Mouse (Mus musculus): Measurements from ENCODE around the gene Slu7. TPM values are rescaled to one million over a fixed set of nuclear protein-coding genes. Genes with fewer than 3 reads are reported as not detected.

The Slu7 gene
- total RNA-seq, 4 experiments from 2014 or later = 40.4 to 53.6 (median 46.9) TPM

DNA sequence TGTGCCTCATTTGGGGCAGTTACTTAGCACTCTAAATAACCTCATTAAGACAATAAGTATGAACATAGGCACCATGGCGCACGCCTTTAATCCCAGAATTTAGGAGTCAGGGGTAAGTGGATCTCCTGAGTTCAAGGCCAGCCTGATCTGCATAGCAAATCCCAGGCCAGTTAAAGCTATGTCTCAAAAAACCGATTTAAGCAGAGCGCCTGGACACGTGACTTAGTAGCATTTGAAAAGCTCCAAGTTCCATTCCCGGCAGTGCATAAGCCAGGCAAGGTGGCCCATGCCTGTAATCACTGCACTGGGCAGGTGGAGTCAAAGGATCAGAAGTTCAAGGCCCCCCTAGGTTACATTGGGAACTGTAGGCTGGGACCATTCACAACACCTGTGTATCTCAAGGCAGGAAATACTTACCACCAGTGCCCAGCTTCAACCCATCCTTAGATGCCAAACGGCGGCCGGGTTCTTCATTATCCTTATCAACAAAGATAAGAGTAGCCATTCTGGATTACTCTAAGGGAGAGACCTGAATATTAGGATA is 8.3 kb upstream of the Slu7 start:
- DNase-seq = no peak

DNA sequence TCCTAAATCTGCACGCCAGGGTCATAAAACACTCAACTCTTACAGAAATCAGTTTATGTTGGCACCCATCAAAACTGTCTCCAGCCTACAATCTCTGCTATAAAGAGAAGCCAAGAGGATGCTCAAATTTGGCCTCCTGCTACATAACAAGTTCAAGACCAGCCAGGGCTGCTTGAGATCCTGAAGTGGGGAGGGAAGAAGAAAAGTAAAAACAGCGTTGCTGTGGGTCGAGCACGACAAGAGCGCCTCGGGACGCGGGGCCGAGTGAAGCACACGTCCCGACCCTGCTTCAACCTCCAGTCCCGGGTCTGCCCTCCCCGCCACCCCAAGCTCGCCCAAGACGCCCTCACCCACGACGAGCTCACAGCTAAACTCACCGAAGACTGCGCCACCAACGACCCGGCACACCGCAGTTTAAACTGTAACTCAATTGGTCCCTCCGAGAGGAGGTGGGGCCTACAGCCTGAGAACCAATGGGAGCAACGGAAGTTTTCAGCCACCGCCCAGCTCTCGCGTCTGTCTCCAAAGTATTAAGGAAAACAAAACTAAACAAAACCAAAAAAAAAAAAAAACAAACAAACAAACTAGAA is 7.6 kb upstream of the Slu7 start, which contains the start of gene Pttg1:
Pttg1 (minus strand) TSS at position 428 of the 590 bp plus-strand sequence.
- peak; percentile 81 for DNase-seq

DNA sequence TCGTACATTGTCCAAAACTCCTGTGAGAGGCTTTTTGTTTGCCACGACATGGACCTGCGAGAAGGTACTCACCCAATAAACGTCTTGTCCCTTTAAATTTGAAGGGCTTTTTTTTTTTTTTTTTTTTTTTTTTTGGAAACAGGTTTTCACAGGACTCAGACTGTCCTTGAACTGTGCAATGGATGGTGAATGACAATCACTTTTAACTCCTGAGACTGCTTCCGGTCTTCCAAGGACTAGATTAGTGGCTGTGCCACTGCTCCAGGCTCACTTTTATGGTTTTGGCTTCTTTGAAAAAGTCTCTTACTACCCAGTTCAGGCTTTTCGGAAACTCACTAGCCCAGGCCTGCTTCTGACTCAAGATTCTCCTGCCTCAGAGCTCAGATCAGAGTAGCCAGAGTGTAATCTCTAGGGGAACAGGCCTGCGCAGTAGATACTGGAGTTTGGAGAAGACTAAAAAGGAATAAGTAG is 7.1 kb upstream of the Slu7 start:
- peak; percentile 19 for DNase-seq

DNA sequence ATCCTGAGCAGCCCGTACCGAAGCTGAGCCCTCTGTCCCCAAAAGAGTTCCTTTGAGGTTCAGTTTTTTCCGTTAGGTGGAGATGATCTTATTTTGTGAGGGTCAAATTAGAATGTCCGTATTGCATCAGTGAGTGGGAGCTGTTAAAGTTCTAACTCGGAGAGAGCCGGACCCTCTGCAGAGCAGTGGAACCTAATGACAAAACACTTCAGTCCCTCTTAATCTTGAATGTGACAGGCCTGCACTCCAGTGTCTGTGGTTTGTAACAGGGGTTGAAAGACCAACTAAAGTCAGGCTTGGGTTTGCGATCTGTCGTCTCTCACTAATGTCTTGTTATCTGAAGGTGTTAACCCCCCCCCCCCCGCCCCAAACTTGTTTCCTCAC is 472 bp downstream of the Slu7 start:
- no peak for DNase-seq

DNA sequence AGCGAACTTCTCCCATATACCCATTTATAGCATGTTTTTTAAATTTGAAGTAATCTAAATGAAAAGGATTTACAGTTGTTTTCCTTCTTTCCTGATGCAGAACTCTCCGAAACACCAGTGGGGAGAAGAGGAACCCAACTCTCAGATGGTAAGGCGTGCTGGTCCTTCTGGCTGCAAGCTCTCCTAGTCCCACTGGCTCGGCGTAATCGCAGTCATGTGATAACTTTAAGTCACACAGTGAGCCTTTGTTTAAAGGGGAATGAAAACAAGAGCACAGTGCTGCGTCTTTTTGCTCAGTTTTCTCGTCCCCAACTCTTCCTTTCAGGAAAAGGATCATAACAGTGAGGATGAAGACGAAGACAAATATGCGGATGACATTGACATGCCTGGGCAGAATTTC is 7.6 kb downstream of the Slu7 start:
- DNase-seq = no peak

DNA sequence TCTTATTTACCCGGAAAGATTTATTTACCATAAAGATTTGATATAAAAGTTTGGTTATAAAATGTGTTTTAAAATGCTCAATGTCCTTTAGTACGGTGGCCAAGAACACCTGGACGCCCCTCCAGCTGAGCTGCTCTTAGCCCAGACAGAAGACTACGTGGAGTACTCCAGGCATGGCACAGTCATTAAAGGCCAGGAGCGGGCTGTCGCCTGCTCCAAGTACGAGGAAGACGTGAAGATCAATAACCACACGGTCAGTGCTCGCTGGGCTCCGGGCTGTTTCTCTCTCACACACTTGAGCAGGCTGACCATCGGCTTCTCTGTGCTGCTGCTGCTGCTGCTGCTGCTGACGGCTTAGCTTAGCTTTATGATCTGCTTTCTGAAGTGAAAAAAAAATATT is 9.6 kb downstream of the Slu7 start:
- DNase-seq = no peak

DNA sequence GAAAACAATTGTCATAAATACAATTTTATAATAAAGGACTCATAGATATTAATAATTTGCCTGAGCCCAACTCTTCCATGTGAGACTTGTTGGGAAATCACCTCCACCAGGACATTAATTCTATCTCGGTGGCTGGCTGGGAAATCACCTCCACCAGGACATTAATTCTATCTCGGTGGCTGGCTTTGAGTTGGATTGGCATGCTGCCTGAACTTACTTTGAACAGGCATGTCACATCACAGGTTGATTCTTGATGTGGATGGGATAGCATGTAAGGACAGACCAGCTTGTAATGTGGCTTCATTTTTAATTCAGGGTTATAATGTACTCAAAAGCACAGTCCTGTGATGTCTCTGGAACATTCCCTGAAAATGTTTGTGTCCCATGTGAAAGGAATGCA is 16.4 kb downstream of the Slu7 start:
- DNase-seq = no peak

DNA sequence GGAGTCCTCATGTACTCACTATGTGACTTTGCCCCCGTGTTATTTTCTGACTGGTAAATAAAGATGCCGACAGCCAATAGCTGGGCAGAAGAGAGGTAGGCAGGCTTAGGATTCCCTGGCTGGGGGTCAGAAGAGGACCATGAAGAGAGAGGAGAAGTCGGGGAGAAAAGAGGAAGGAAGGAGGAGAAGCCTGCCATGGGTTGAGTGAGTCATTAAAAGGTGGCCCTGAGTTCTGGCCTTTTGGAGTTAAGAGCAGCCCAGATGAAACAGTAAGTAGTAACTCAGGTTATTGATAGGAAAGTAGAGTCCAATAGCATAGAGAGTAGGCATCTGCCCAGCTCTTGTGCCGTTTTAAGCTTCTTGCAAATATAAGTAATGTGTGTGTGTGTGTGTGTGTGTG is 17.8 kb downstream of the Slu7 start:
- DNase-seq = no peak

DNA sequence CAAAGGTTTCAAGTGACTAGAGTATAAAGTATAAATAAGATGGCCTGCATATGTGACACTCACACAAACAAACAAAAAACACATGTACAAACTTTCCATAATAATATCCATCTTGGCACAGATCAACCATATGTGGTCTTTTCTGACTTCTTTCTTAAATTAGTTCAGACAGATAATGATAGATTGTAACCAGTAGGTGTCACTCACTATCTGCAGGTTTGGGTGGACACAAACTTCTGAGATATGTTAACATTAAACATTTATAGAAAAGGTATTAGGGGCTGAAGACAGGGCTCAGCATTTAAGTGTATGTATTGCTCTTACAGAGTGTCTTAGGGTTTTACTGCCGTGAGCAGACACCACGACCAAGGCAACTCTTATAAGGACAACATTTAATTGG is 18.7 kb downstream of the Slu7 start:
- DNase-seq = no peak

DNA sequence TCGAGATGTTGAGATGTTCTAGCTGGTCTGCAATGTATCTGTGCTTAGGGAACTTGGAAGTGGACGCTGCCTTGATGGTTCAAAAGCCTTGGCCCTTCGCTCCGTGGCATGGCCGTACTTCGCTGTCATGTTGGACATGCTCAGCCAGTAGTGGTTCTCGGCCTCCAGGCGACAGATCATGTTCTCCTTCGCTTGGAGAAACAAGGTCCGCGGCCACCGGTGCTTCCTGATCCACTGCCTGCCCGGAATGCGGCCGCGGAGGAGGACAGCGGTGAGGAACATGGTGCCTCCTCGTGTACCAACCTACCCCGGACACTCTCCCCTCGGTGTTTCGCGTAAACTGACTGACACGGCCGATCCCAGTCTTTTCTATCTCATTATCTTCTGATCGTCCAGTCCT is 29.7 kb downstream of the Slu7 start:
- no peak for DNase-seq

DNA sequence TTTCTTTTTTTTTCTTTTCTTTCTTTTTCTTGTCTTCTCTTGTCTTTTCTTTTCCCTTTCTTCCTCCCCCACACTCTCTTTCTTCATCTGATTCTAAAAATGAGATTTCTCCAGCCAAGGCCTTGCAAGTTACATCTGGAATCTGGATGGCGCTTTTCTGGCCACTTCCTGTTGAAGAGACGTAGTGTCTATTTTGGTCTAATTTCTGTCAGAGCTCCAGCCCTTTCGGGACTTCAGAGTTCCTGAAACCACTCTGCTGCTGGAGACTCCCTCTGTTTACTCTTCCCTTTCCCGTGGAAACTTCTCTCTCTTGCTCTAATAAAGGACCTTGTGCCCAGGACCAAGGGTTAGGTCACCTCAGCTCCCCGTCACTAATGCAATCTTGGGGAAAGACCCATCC is 36.6 kb downstream of the Slu7 start:
- DNase-seq = no peak

DNA sequence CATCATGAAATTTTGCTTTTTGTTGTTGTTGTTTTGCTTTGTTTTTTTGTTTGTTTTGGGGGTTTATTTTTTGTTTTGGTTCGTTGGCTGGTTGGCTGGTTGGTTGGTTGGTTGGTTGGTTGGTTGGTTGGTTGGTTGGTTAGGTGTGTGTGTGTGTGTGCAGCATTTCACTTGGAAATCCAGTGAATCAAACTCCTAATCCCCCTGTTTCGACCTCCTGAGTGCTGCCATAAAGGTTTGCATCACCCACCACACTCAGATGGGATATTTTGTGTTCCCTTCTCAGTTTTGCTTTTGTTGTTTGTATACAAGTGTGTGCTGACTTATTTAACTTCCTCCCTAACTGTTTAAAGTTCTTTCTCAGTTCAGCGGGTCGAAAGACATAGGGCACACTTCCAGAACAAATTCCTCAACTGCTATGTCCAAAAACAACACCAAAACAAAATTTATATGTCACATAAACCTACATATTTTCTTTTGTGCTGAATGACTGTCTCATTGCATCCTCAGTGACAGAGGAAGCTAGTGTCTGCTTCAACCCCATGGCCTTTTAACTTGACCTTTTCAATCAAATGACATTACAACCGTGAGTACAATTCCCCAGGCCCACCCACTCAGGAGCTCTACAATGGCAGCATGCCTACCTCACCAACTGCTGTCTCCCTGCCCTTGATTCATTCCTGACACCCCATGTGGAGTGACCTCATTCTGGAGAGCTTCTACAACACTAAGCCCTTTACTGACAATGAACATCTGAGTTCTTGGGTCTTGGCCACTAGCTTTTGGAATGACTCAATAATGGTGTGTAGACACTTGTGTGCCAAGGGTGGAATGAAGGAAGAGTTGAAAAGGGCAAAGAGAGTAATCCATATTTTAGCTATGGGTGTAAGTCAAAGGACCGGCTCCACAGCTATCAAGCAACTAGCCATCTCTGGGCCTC is 37.6 kb downstream of the Slu7 start:
- DNase-seq = no peak

DNA sequence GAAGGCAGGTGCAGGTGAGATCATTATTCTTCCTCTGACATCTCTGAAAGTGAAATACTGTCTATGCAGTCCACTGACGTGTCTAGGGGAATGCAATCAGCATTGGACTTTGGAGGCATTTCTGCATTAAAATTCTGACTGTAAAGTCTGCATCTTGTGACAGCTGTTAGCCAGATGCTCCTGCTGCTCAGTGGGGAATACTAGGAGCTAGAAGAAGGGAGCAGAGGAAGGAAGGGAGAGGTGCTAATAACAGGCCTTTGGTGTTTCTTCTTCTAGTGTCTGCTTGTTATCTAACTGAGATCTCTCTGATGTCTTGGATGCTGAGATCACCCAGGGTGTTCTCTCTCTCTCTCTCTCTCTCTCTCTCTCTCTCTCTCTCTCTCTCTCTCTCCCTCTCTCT is 39.6 kb downstream of the Slu7 start:
- DNase-seq = no peak

DNA sequence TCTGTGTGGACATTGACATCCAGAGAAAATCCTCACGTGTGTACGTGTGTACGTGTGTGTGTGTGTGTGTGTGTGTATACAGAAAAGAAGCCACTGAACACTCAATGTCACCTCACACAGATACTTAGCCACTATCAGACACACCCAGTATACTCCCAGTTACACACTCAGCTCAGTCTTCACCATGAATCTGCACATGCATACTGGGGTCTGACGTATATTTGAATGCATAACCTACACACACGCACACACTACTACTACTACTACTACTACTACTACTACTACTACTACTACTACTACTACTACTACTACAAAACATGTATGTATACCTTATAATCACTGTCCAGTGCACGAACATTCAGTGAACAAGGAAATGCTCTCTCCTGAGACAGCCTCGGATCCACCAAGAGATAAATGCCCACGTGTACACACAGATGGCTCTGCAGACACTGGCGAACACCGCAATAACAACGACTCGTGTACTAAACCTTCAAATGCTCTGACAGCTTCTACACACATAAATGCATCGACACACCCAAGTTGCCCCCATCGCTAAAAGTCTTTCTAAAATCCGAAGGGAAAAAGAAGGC is 40.2 kb downstream of the Slu7 start:
- no peak for DNase-seq

DNA sequence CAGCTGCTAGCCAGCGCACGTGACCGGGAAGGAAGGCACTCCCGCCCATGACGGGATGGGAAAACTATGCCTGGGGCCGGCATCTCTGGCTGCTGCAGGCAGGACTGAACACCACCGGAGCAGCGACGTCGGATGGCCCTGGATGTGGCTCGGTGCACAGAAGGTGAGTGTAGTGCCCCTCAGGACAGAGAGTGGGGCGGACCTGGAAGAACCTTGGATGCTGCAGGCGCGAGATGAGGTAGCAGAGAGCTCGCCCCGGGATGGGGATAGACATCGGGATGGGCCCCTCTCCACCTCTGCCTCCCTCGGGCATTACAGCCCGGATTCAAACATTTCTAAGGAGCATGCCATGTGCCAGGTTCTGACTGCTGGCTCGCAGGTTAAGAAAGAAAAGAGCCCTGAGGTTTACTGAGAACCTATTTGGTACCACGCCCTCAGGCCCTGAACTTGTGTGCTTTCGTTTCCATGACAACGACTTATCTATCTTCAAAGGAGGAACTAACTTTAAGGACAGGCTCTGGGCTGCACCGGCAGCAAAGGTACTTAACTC is 40.8 kb downstream of the Slu7 start, which contains the start of gene C1qtnf2:
C1qtnf2 (plus strand) TSS at position 52 of the 550 bp plus-strand sequence.
- no peak for DNase-seq

DNA sequence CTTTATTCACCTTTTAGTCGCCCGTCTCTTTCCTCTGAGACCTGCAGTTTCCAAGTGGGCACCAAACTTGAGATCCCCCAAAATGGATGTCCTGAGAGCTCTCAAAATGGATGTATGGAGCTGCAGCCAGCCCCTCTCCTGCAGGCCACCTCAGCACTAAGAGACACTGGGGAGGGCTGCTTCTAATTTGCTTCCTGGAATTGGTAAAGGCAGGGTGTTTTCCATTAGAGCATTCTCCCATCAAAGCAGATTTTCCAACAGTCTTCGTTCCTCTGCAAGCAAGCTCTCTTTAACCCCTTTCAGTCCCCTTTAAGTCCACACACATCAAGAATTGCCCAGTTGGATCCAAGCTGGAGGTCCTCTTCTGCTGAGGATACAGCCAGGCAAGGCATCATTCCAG is 45.8 kb downstream of the Slu7 start:
- no peak for DNase-seq

DNA sequence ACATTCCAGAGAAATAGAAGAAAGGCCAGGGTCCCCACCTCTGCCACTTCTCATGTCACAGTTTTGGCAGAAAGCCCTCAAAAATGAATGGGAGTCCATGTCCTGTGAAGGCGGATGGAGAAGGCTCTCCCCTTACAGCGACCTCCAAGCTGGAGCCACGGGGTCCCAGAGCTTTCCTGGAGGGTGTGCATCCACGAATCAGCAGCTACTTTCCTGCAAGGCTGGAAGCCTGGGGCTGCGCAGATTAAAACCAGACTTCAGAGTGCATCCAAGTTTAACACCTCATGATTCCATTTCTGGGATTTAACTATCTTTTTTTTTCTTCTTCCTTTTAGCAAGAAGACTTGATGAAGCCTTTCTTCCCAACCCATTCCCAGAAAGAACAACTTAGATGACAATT is 47.0 kb downstream of the Slu7 start:
- no peak for DNase-seq

DNA sequence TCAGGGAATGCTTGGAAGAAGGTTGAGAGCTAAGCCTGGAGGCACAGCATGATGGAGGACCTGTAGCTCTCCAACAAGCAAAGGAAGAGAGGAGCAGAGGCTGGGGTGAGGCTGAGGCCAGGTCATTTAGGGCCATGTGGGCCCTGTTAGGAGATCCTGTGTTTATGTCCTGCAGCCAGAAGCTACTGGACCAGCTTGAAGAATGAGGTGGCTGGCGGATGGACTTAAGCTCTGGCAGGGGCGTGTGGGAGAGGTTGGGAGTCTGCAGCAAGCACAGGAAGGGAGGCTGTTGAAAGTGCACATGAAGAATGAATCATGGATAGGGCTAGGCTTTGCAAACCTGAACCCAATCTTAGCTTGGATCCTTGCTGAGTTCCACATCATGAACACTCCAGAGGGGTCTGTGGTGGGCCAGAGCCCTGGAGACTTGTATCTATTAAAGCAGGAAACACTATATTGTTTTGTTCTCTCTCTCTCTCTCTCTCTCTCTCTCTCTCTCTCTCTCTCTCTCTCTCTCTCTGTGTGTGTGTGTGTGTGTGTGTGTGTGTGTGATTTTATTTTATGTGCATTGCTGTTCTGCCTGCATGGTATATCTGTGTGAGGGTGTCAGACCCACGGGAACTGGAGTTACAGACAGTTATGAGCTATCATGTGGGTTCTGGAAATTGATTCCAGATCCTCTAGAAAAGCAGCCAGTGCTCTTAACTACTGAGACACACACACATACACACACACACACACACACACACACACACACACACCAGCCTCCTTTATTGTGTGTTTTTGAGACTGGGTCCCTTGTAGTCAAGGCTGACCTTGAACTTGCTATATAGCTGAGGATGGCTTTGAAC is 48.4 kb downstream of the Slu7 start:
- no peak for DNase-seq

DNA sequence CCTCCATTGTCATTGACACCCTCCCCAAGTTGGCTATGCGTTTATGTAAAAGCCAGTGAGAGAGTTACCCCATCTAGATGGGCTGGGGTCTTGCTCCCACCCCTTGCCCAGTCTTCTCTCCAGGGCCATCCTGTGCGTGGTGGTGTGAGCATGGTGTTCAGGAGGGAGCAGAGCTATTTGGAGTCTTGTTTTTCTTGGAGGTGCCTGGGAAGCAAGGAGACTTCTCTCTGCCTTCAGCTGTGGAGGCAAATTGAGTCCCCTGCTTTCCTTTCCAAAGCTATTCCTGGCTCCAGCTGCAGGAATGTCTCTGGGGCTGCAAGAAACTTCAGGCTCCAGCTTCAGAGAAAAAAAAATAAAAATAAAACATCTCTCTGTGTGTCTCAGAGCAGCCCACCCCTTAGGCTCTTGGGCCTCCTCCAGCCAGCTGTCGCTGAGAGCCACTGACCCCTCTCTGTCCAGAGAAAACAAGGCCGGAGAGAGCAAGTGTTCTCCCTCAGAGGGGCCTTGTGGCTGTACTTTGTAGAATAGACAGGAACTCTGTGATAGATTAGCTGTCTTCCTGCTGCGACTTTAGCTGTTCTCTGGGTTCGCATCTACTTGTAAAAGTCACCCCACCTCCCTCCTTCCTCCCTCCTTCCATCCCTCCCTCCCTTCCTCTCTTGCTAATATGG is 49.7 kb downstream of the Slu7 start:
- no peak for DNase-seq

DNA sequence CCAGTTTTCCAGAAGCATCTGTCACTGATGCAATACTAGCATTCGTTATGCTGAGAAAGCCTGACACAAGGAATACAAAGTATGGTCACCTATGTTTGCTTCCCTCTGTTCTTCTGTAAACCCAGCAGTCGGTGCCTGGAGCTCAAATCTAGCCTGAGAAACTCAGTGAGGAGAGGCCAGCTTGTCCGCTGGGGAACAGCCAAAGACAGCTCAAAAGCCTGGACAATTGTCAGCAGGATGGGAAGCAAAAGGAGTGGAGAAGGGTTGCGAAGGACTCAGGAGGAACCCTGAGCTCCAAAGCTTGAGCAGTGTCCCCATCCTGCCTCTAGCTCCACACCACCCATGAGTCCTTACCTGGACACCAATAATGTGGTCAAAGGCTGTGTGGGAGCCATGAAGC is 50.5 kb downstream of the Slu7 start:
- DNase-seq = no peak

DNA sequence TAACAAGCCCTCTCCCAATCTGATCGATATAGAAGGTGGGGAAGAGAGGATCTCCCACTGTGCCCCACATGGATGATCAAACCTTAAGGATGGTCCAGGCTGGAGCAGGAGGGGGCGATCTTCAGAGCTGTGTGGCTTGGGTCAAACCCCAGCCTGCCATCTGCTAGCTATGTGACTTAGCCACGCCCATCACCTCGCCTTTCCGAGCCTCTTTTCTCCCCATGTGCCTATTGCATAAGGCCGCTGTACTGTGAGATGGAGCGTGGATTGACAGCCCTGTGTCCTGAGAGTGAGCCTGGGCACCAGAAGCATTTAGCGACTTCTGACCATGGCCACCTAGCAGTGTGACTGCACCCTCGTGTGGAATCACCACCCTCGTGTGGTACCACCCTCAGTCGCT is 51.1 kb downstream of the Slu7 start:
- DNase-seq = no peak

Data from adrenal gland, adult 8-10 months (tissue).